Mouse (Mus musculus) adrenal gland, postnatal 36 days (tissue): ENCODE measurements around the gene Zfp36l1. TPM values are rescaled to one million over a fixed set of nuclear protein-coding genes. Genes with fewer than 3 reads are reported as not detected.

Source experiments
- DNase-seq, 2 experiments: peaks; one replicate each; pipeline ENCODE4 v3.0.0; 2021; ENCODE audit warnings: mixed read lengths in 1 of 2
- total RNA-seq, 2 experiments: library from RNA; stranded (reverse); gene quantifications; 2 replicates each; pipeline ENCODE4 v1.2.3; 2021

The Zfp36l1 gene
- total RNA-seq, 2 experiments from 2014 or later, result 230 to 283 TPM

DNA sequence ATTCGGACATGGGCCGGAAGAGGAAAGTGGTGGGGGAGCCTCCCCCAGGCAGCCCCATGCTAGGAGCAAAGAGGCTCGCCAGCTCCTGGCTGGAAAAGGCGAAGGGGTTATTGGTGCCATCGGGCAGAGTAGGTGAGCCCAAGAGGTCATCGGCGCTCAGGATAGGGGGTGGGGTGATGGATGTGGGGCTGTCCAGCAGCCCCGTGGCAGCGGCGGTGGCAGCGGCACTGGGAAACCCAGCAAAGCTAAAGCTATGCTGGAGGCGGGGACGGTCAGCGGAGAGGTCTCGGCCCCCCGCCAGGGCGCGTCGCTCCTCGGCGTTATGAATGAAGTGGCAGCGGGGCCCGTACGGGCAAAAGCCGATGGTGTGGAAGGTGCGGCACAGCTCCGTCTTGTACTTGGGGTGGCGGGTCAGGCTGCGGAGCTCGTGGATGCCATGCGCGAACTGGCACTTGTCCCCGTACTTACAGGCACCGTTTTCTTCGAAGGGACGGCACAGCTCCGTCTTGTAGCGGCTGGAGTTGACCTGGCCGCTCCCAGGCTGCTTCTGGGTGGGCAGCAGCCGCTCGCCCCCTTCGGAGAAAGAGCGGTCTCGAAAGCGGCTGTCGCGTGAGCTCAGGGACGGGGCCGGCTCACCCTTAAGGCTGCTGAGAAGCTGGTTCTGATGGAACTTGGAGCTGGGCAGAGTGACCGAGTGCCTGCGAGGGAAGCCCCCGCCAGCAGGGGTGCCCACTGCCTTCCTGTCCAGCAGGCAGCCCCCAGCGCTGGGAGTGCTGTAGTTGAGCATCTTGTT is 2.9 kb downstream of the Zfp36l1 start:
- DNase-seq, result peak; percentile 44 to 75

DNA sequence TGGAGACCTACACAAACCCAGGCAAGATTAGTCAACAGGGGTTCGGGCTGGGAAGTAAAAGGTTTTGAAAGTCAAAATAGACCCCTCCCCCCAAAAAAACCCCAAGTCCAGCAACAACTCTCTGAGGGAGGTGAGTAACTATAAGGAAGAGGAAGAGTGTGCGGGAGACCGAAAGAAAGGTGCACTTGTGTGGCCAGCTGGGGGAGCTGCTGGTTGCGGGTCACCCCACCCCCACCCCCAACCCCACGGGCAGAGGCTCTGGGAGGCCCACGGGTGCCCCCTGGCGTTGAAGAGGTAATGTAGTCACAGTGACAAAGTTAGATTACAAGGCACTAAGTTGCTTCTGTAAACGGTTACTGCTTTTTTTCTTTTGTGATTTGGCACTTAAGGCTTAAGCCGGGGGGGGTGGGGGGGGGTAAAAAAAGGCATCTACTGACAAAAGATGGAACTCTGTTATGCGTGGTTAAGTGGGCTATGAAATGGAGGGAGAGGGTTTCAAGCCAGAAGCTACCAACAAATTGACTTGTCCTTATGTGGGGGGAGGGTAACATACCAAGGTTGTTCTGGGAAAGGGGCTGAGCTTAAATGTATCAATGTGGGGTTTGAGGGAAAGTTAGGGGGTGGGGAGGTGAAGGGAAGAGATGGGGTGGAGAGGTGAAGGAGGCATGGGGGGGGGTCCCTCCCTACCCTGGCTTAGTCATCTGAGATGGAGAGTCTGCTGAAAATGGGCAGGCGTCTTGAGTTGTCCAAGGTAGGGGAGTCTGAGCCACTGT is 3.7 kb downstream of the Zfp36l1 start:
- peak; percentile 87 to 92 for DNase-seq

DNA sequence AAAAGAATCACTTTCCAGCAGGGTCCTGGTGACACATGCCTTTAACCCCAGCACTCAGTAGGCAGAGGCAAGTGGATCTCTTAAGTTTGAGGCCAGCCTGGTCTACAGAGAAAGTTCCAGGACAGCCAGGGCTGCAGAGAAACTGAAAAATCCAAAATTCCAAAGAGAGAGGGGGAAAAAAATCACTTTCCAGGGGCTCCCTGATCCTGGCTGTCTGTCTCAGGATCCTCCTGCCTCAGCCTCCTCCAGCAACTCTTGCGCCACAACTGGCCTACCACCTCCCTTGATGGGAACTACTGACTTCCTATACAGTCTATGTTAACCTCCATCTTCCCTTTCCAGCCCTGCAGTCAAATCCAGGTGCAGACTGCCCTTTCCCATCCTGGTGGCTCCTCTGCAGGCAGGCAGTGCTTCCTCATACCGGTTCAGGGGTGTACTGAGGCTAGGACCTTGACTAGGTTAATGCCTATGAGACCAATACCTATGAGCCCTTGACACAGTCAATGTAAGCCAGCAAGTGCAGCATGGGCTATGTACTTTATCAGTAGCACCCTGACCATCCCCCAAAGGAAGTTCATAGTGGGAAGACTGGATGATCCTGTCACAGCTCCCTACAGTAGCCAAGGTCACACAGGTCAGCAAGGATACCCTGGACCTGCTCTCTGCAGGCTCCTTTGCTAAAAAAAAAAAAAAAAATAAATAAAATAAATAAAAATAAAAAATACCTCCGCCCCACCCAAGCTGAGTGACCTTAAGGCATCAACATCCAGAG is 5.7 kb downstream of the Zfp36l1 start:
- DNase-seq, result peak in 1 of 2 experiments; percentile 27

DNA sequence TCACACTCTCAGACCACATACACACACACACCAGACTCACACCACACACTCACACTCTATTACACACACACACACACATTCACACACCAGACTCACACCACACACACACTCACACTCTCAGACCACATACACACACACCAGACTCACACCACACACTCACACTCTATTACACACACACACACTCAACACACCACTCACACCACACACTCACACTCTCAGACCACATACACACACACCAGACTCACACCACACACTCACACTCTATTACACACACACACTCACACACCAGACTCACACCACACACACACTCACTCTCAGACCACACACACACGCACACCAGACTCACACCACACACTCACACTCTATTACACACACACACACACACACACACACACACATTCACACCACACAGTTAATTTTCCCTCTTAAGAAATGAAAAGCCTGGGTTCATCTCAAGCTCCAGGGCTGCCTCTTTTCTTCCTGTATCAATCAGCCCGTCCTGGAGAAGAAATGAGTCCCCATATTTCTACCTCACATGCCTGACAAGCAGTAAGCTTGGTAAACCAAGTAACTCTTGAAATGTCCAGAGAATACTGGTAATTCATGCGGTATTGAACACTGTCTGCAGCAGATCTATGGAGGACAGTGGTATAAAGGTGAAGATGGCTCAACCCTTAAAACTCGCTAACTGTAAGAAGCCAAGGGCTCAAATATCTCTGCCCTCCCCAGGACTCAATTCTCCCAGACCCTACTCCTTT is 6.5 kb downstream of the Zfp36l1 start:
- no peak for DNase-seq

DNA sequence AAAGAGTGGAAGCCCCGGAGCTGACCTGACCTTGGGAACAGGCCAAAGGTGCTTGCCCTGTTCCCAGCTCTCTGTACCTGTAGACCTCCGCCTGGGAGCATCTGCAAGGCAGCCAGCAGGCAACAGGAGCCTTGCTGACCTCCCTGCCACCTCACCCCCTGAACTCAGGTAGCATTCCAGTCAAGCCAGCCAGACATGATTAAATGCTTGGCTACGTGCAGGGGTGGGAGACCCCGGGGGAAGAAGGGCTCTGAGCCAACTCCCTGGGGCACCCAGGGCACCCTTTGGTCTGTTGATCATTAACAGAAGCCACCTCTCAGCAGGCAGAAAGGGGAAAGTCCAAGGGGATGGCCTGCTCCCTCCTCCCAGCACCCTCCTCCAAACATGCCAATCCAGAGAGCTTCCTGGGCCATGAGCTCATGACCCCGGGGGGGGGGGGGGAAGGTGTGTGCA is 9.3 kb downstream of the Zfp36l1 start:
- DNase-seq, result peak in 1 of 2 experiments; percentile 22

DNA sequence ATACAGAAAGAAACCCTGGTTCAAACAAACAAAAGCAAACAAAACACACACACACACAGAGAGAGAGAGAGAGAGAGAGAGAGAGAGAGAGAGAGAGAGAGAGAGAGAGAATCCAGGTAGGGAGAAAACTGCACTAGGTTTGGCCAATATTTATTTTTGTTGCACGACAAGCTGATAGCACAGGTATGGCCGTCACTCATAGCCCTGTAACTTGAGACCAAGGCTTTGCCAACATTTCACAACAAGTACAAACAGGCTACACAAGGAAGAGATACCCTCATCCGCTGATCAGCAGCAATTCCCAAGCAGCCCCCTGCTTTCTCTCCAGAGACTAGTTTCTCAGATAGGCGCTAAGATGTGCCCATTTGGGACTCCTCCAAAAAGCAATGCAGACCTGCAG is 9.7 kb downstream of the Zfp36l1 start:
- no peak for DNase-seq

DNA sequence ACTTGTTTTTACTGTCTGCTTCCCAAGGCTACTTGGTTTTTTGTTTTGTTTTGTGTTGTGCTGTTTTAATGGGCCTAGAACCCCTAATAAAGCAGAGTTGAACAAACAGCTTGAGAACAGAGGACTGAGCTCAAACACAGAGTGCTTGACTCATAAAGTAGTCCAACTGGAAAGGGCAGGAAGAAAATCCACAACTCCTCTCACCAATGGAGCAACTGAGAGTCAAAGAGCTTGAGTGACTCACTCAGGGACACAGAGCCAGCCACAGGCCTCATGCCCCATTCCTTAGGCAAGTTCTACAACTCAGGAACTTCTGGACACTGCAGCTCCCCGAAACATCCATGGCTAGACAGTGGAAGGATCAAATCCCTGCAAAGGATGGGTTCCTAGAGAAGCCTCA is 14.0 kb downstream of the Zfp36l1 start:
- peak; percentile 32 to 45 for DNase-seq

DNA sequence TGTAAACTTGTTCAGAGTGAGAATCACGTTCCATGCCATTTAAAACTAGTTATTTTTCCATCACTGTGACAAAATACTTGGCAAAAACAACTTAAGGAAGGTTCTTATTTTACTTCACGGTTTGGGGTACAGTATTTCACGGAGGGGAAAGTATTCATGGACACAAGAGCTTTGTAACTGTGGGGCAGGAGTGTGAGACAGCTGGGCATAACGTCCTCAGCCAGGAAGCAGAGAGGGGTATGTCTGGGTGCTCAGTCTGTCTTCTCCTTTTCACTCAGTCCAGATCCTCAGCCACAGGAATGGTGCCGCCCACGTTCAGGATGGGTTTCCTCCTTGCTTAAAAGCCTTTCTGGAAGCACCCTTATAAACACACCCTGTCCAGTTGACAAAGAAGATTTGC is 16.1 kb downstream of the Zfp36l1 start:
- no peak for DNase-seq

DNA sequence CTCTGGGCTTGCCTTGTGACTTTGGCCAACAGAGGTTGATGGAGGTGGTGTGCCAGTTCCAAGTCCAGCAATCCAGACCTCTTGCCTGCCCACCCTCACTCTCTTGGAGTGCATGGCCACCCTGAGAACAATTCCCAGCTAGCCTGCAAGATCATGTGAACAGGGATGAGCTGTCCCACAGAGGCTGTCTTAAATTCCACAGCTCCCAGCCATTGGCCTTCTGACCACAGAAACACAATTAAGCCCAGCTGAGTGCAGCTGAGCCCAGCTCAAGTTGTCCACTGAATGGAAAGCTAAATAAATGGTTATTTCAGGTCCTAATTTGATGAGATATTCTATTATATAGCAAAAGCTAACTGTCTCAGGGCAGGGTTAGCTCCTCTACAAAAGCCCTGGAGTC is 20.0 kb downstream of the Zfp36l1 start:
- DNase-seq, result no peak

DNA sequence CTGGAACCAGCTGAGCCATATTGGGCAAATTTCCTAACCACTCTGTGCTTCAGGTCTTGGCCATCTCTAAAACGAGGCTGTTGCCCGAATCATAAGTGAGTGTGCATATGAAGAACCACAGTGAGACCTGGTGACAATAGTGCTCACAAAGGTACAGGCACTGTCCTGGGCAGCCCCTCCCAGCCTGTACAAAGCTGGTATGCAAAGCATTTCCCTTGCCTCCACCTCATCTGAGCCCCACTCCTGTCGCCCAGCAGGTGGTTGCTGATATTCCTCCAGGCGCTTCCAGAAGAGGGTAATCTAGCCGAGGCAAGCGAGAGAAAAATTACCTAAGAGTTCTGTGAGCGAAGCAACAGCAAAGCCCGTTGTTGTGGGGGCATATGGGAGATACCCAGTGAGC is 21.7 kb downstream of the Zfp36l1 start:
- no peak for DNase-seq

DNA sequence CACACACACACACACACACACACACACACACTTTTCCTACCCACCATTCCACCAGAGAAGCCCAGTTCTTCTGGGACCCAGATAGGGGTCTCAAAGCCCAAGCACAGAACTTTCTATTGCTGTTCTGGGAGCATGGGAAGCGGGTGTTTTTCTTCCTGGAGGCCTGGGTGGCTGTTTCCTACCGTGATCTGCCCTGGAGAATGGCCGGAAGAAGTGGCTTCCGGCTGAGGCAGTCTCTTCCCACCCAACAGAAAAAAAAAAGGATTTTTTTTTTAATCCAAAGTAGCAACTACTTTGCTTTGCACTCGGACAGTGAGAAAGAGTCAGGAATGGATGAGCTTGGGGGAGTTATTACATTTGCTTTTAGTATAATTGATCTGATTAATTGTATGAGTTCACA is 22.3 kb downstream of the Zfp36l1 start:
- peak; percentile 21 to 36 for DNase-seq

DNA sequence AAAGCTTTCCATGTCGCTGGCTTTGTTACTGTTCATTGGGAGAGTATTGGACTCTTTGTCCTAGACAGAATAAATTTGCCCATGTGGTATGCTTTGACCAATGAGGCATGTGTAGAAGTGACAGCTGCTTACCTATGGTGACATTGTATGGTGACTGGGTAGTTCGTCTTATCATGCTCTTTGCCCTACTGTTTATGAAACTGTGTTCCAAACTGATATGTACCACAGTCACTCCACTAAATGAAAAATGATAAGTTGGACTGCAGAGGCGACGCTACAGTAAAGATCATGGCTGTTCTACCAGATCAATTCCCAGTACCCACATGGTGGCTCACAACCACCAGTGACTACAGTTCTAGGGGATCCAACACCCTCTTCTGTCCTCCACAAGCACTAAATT is 24.7 kb downstream of the Zfp36l1 start:
- DNase-seq, result no peak

DNA sequence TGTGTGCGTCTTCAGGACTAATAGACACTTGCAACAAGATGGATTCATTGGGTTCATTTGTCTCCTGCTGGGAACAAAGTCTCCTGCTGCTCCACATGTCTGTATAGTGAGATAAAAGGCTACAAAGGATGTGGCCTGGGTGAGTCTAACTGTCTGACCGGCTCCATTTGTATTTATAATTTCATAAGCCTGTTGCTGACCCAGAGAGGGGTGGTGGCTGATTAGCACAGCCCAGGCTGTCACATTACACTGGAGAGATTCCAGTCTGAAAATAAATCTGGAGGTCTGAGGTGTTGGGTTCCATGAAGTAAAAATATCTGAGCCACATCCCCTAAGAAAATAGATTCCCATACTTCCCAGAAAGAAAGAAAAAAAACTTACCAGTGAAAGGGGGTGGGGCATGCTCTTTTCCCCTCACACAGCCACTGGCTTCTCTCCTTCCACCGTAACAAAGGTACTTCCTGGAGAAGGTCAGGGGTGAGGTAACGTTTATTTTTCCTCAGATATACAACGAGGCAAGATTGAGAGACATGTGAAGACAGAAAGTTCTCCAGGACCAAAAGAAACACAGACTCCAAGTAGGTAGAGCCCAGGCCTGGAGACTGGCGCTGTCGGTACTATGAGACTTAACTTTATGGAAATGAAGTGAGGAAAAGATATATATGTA is 28.2 kb downstream of the Zfp36l1 start:
- DNase-seq, result no peak

DNA sequence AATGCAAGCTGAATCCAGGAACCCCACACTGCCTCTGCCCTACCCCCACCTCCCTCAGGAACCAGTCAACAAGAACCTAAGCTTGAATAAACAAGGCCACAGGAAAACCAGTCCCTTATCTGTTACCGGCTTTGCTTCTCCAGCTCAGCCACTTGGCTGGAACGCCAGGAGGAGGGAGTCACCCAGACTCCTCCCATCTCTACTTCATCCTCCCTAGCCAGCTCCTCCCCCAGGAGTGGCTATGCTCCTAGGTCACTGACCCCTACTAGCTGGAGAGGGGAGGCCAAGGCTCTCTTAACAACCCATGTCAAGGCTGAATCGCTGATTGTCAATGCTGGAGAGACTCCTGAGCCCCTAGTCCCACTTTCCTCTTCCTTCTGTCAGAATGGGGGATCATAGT is 28.9 kb downstream of the Zfp36l1 start:
- DNase-seq, result peak; percentile 81 to 83

DNA sequence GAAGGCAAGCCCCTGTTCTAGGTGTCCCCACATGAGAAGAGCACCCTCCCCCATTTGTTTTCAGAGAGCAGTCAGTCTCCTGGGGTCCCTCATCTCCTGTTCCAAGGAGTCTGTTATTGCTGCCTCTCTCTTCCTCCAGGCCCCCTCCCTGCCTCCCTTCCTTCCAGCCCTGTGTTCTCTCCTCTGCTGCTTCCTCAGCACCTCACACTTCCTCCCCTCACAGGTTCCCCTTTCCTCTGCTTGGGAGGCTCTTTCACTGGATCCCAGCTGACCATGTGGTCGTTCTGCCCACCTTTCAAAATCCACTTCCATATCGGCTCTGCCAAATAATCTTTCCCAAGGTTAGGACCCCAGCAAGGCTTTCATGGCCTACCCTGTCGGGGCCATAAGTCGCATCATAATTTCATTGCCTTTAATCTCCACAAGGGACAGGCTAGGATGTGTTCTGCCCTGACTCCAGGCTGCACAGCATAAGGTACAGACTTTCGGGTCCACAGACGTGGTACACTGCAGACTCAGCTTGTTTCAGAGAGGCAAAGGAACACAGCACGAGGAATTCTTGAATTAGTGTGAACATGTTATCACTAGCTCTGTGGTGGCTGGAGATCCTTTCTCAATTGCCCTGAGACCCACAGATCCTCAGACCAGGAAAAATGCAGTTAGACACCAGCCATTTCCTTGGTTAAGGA is 29.5 kb downstream of the Zfp36l1 start:
- DNase-seq, result no peak

DNA sequence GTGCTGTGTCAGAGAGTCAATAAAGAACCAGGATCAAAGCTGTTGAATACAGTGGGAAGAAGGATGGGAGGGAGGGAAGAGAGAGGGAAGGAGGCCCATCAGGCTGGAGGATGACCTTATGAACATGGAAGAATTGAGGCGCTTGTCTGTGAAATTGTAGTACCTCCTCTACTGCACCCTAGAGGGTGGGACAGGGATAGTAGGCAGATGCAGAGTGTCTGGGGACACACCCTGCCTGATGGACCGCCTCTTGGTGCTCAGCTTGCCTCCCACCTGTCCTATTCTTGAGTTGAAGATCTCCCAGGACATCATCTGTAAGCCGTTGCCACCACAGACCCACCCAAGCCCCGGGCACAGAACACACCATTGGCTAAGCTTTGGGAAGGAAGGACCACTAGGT is 30.1 kb downstream of the Zfp36l1 start:
- DNase-seq, result no peak

DNA sequence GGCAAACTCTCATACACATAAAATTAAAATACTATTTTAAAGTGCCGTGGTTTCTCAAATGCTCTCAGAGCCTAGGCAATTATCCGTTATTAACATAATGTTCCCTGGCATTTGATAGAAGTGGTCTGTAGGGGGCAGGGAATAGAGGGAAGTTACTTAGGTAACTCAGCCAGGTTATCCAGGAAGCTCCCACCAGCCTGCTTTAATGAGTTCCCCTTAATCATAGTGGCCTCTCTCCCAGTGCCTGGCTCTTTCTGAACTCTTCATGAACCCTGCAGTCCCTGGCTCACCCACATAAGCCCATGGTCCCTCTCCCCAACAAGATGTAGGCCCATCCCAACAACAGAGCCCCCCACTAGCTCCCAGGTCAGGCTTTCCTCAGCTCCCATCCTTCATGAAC is 31.4 kb downstream of the Zfp36l1 start:
- DNase-seq, result no peak

DNA sequence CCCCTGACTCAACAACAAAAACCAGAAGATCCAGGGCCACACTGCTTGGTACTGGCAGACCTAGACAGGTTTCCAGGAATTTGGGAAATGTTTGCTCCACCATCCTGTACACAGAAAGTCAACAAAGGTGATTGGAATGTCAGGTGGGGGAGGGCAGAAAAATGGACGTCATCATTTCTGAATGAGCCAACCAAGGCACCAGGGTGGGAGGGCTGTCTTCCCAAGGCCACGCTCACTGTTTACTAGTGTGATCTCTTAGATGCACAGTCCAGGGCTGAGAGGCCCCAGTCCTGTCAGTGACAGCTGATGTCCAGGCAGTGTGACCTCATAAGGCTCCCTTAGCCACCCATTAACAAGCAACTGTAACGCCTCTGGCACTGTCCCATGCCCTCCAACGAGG is 32.9 kb downstream of the Zfp36l1 start:
- no peak for DNase-seq

DNA sequence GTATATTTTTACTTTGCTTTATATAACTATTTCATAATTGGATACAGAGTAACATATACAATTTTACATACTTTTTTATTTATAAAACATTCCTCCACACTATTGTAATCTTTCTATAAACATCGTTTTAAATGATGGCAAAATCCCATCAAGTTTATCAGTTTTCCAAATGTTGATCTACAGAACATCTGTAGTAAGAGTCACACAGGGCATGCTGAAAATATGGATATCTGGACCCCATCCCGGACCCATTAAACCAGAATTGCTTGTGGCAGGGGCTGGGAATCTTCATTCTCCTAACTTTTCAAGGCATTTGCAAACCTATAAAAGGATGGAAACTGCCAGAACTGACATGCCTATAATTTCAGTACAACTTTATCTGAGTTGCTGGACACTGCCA is 38.5 kb downstream of the Zfp36l1 start:
- DNase-seq, result no peak

DNA sequence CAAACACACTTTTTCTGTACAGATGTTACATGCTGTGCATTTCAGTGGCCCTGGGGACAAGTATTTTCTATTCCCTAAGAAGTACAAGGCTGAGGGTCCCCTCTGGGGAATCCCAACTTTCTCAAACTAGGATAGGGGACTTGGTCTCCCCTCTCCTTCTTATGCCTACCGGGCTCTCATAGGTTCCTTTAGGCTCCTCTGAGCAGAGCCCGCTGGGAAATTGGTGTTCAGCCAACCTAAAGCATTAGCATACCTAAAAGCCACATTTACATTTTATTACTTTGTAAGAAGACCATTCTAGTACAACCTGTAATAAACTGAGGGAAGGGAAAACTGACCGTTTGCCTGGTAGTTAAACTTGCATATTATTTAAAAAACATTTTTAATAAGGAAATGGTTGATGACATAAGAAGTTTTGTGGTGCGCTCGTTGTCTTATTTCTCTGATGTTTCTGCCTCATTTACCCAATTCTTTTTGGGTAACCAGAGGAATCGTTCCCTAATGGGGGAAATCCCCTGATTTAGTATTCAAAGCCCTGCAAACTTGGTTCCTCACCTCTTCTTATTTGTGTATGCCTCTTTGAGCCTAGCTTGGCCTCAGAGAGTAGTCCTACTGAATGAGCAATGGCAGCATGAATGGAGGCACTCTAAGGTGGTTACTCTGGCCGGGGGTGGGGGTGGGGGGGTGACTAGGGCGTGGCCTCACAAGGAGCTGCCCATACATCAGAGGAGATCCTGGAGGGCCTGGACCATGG is 42.1 kb downstream of the Zfp36l1 start:
- no peak for DNase-seq
